Mouse (Mus musculus) embryo, embryonic 11.5 days (tissue): ENCODE measurements around the gene Lsm3.

Source experiments
- DNase-seq: peaks from one replicate; pipeline ENCODE4 v3.0.0-alpha.2; 2012; ENCODE audit warnings: low read depth, low spot score

Gene Lsm3

DNA sequence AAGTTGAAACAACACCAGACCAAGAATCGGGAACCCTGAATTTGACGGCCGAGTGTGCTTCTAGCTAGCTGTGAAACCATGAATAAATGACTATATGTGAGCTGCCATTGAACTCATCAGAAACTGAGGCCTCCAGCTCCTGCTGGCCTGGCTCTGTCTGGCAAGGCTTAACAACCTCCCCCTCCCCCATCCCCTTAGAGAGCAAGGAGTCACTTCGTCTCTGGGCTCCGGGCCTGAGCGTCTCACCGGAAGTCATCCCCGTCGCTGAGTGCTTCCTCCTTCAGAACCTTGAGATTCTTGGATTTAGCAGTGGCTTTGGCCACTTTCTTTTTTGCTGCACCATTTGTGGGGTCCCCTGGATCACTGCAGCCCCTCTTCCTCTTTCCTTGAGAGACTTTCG, 5.5 kb upstream of the Lsm3 start:
- DNase-seq: no peak

DNA sequence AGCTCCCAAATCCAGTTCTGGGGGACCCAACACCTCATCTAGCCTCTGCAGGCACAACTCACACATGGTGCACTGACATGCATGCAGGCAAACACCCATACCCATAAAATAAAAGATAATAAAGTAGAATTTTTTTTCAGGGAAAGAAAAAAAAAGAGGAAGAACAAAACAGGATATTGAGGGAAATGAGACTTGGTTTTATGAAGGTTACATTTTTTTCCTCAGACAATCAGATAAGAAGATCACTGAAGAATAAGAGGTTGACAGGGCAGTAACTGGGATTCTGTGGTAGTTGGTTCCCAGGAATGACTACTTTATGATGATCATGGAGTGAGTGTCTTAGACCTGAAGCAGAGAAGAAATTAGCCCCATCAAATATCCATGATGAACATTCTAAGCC, 1.6 kb upstream of the Lsm3 start:
- no peak for DNase-seq

DNA sequence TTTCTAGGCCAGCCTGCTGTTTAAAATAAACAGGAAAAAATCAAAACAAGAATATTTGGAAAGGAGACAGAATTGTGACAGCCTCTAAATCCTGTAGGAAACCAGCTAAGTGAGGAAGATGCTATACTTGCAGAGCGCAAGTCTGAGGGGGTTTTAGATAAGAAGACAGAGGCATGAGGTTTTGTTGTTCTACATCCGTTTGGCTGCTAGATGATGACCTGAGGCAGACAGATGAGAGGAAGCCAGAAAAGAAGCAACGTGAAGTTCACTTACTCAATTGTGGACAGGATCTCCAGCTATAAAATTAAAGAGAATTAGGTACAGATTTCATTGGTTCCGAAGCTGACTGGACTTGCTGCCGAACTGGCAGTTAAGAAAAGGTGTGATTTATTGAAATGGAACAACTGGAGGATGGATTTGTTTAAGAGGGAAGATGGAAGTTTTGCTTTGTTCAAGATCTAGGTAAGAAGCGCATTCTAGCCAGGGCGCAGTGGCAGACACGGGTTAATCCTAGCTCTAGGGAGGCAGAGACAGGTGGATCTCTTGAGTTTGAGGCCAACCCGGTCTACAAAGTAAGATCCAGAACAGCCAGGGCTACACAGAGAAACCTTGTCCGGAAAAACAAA, 878 bp upstream of the Lsm3 start:
- no peak for DNase-seq

DNA sequence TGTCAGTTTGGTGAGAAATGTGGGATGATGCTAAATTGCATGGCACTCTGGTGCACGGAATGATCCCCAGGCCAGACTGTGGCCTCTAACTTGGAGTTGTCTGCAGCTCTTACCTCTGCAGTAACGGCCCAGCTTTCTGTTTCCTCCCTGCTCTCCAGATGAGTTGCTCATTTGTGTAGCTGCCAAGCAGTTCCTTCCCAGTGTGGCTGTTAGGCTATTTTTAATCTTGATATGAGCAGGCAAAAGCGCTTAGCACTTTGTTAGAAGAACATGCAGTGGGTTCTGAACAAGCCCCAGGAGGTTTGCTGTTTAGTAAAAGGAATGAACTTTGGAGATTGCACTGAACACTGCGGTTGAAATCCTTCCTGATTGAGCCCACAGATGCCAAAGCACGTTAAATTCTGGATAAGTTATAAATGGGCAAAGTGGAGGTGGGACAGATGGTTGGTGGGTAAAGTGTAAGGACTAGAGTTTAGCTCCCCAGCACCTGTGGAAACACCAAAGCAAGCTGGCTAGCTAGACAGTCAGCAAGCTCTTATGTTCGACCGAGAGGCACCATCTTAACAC, 2.8 kb downstream of the Lsm3 start:
- DNase-seq: no peak

DNA sequence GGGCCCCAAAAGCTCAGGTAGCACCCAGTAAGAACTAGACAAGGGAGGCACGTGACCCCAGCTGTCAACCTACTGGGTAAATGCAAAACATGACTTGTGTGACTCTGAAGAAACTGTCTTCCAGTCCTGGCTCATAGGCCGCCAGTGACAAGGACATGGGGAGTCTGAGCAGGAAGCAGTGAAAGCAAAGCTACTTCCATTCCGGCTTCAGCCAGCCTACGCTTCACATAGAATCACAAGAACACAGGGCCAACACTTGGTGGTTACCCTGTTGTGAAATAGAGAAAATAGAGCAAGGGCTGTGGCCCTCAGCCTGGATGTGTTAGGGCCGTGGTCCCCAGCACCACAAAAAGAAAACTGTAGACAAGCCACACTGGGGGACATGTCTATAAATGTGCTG, 7.1 kb downstream of the Lsm3 start:
- DNase-seq: no peak

DNA sequence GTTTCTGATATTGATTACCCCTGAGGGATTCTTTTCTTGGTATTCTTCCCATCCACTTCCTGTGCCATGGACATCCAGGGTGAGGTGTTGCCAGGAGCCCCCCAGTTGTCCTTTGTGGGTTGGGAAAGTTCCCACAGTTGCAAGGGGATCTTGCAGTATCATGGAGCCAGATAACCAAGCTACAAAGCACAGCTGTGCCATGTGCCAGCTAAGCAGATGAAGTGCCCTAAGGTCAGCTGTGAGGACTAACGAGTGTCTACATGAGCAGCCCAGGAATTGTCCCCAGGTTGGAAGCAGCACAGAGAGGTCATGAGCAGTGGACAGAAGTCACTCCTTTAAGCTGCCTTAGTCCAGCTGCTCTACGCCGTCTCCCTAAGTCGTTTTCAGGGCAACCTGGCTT, 9.8 kb downstream of the Lsm3 start:
- DNase-seq: no peak

DNA sequence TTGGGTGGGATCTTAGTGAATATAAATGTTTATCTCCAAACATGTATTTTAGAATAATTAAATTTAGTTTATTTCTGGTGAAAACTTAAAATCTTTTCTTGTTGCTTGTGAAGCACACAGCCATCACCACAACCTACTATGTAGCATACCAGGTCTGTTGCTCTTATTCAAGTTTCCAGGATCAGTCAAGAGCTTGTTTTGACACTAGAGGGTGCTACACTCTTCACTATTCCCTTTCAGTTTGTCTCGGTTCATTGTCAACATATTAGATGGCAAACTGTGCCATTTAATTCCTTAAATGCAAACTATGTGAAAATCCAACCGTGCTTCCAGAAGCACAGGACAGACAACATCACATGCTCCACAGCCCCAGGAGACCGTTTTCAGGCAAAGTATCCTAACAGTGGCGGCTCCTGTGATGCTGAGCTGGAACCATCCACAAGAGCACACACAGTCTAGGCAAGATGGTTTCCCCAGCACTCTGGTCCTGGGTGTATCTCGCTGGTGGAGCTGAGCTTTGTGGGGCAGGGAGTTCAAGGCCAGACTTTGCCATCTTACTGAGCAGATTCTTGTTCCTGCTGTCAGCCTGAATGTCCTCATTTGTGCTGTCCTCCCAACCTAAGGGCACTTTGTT, 11.6 kb downstream of the Lsm3 start:
- DNase-seq: no peak

DNA sequence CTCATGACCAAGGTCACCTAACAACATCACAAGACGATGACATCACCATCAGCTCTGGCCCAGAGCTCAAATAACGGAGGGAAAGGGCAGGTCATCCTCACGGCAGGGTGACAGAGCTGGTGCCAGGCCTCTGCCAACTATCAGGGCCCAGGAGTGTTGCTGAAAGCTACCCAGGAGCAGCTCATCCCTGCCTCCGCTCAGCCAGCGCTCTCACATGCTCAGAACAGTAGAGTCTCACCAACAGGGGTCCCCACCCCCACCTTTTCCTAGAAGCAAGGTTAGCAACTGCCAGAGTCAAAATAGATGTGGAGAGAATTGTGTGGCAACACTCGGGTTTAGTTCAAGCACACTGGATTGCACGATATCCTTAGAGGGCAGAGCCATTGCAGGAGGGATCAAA, 12.5 kb downstream of the Lsm3 start:
- DNase-seq: no peak

DNA sequence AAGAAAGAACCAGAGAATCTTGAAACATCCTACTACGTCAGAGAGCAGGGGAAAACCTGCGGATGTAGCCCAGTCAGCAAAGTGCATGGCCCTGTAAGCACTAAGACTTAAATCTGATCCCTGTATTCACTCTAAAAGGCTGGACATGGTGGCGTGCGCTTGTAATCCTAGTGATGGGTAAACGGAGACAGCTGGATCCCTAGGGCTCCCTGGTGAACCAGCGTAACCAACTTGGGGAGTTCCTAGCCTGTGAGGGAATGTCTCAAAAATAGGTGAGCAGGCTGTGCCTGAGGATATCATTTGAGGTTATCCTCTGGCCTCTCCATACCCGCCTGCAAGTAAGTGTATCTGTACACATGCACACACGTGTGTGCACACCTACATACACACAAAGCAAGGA, 14.9 kb downstream of the Lsm3 start:
- no peak for DNase-seq

DNA sequence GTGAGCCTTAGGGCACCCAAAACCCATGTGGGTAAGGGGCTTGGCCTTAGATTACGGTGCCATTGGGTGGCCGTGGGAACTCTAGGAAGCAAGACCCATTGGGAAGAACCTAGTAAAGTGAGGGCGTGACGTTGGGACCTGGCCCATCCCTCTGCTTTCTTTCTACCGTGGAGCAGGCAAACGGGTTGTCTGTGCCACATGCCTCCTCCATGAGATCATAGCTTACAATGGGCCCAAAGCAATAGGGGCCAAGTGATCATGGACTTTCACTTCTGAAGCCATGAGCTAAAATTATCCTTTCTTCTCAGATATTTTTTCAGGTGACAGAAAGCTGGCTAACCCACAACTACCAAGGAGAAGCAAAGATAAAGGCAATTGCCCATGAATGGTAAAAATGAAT, 15.5 kb downstream of the Lsm3 start:
- DNase-seq: no peak

DNA sequence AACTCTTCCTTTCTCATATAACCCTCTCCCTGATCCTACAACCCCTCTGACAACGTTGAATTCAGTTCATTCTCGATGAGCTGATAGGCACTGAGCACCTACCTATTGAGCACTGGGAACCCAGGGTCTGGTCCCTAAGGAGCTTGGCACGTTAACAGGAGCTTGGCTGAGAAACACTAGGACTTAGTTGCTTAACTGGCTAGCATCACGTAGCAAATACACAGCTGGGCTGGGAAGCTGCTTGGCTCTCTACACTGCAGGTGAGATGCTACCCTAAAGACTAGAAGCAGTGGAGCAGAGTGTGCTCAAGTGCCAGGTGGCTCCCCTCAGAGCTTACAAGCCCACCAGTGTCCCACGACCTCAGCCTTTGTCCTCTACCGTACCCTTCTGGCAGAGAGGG, 16.9 kb downstream of the Lsm3 start:
- no peak for DNase-seq

DNA sequence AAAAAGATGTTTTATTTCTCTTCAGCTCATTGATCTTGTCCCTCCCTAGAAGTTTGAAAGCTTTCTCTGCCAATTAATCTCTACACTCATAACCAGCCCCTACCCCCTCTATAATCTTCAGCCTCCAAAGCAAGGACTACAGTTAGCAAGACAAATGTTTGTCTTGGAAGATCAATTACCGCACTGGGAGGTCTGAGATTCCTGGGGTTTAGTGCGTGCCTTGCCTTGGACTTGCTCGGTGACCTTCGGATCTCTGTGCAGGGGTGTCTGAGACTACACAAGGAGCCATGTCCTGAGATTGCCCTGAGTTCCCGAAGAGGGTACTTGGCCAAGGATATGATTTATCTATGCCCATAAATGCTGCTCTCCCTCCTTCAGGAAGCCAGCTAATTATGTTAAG, 17.6 kb downstream of the Lsm3 start:
- no peak for DNase-seq

DNA sequence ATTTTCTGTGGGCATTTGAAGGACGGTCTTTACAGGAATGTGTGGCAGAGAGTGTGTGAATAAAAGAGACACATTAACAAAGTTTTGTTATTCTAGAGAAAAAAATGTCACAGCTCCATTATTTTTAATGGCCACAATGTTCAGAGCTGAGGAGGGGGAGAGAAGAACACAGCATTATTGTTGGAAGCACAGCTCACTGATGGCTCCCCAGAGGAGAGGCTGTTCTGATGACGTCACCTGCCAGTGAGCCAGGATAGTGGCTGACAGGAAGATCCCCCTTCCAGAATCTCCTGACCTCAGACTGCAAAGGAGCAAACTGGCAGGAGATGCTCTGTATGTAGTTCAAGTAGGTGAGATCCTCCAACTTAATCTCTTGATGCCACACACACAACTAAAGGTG, 18.0 kb downstream of the Lsm3 start:
- DNase-seq: no peak

DNA sequence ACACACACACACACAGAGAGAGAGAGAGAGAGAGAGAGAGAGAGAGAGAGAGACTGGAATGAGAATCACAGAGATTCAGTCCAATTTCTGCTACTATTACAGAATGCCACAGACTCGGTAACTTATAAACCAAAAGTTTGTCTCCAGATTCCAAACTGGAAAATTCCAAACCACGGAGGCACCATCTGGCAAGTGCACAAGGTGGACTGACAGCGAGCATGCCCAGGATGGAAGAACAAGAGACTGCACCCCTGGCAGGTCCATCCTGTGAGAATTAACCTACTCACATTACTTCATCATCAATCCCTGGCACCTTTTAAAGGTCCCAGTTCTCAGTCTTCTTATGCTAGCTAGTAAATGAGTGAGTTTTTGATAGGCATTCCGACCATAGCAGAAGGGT, 18.5 kb downstream of the Lsm3 start:
- DNase-seq: no peak

DNA sequence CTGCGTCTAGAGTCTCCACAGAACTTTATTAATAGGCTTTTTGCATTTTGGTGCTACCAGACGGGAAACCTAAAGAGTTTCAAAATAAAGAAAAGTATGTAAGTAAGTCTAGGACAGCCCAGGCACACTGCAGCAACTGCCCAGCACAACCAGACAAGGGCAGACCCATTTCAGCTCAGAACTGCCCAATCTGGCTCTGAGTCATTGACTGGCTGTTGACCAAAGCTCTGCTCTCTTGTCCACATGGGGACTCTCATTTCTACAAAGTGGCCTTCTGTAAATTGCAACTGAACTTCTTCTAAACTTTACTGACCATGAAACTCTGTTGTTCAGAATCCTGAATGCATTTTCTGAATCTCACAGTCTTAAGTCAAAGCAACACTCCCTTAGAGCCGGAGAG, 19.5 kb downstream of the Lsm3 start:
- no peak for DNase-seq

DNA sequence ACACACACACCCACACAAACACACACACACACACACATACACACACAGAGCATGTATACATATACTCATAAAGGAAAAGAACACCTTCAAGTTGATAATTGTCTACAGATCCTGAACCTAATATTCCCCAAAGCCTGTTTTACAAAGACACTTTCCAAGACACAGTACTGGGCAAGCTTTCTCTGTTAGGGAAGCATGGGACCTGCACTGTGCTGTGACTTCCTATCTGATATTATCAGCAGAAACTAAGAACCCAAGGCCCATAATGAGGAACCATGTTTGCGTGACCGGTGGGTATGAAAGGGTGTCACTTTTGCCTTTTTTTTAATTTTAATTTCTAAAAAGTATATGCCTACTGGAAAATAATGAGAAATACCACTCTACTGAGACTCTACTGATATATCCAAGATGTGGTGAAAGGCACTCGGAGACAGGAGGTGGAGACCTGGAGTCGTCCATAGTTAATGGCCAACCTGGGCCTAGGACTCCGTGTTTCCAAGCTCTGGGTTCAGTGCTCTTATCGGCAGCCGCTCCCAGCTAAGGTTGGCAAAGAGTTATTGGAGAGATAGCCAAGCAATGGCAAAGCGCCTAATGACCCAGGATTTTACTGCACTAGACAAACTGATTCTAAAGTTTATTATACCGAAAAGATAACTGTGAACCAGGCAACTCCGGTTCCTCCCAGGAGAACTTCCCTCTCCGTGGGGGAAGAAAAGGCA, 20.5 kb downstream of the Lsm3 start:
- no peak for DNase-seq

DNA sequence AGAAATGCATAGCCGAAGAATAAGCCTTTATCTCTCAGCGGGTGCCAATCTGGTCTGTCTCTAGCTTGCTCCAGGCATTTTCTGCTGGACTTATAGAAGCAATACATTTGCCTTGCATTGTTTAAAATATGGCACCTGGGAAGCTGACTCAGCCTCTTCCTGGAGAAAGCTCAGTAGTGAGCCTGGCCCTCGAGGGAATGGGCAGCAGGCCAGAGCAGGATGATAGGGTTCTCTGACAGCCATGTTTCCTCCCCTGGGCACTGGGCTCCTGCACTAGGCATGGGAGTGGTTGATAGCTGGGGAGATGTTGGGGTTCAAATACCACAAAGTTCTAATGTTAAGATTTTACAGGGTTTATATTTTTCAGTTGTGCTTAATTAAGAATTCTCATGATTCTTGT, 25.5 kb downstream of the Lsm3 start:
- no peak for DNase-seq

DNA sequence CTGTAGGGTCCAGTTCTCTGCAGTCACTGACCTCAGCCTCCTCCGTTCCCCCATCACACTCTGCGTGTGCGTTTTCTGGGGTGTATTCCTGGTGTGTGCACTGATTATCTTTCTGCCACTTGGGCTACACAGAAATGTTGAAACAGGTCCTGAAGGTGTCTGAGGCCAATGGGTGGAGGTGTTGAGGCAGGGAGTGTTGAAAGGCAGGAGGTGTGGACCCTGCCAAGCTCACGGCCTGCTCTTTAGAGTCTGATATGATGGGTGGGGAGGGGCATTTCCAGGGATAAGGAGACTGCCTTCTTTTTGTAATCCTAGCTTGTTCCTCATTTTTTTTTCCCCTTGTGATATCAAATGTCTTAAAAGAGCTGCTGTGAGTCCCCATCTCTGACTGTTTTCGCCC, 27.3 kb downstream of the Lsm3 start:
- DNase-seq: no peak

DNA sequence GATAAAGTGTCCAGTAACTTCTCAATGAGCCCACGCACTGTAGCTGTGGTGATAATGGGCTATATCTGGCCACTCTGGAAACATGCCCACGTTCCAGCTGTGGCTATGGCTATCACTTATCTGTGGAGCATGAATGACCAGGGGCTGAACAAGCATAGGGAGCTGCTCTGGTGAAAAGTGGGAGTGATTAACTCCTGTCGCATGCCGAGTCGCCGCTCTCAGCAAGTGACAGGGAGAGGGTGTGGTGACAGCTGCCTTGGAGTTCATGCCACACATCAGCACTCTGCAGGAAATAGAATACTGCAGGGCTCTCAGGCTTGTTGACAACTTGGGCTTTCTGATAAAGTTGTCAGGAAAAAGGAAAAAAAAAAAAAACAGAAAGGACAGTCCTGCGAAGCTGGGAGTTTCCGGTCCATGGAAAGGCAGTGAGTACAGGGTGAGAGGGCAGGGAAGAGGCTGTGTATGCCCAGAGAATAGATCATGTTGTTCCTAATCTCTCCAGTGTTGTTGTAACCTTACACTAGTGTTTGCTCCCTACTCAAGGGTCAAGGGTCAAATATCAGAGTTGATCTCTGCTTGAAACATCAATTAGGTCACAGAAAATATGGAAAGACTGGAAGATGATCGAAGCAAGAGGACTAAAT, 30.6 kb downstream of the Lsm3 start:
- no peak for DNase-seq

DNA sequence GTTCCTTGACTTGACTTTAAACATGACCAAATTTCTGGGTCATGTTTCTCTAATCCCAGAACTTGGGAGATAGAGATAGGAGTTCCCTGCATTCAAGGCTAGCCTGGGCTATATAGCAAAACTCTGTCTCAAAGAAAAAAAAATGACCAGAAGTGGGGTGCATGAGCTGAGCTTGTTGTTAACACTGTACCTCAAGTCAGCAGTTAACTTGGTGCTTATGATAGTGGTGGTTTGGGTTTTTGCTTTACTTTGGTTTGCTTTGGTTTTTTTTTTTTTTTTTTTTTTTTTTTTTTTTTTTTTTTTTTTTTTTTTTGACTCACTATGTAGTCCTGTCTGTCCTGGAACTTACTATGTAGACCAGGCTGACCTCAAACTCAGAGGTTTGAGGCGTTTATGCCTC, 31.6 kb downstream of the Lsm3 start:
- DNase-seq: no peak

DNA sequence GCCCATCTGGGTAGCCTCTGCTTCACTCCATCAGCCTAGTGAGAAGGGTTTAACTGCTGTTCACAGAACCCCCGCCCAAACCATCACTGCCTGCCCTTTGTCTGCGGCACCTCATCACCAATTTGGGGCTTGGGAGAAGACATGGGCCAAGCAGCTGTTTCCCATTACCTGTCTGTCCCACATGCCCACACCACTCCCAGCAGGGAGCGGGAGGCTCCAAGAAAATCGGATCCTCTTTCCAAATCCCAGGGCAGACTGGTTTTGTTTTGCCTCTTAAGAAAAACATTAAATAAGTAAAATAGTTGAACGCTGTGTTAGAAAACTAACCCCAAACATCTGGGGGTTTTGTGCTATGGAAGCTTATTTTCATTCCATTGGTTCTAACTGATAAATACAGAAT, 33.9 kb downstream of the Lsm3 start:
- DNase-seq: peak; percentile 27

DNA sequence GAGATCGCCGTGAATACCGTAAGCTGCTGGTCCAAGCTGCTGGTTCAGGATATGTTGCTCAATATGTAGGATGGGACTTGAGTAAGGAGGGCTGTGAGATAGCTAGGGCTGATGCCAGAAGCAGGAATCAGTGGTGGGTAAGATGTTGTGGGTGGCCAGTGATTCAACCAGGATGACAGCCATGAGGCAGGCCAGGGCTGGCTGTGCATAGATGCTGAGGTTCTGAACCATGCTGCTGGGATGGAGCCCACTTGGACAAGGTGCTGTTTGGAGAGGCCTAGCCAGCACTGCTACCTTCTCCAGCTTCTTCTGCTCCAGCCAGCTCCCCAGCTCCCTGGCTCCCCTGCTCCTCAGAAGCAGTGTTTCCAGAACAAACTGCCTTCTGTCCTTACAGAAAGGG, 35.9 kb downstream of the Lsm3 start:
- DNase-seq: no peak

DNA sequence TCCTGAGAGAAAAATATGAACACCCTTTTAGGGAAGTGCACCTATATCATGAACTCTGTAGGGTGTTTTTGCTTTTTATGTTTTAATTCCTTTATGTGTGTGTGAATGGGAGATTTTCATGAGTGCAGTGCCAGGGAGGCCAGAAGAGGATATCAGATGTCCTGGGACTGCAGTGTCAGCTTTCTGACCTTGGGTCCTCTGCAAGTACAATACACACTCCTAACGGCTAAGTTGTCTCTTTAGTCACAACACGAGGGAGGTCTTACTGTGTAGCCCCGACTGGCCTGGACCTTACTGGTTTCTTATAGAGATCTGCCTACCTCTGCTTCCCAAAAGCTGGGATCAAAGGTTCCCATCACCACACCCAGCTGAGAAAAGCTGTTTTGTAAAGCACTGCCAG, 37.0 kb downstream of the Lsm3 start:
- no peak for DNase-seq
